Mouse (Mus musculus): ENCODE results near the gene Calu. TPM values are rescaled to one million over a fixed set of nuclear protein-coding genes. Genes with fewer than 3 reads are reported as not detected.
"Not testable (repeated sequence)": the region's sequence is repeated elsewhere in the genome, so short reads cannot be mapped to it uniquely, and the experiment has no call there.

Calu gene
- 106 and 118 TPM in 2 replicates for polyA plus RNA-seq (2015; fragmentation: Nextera tagmentation; extraction: Ambion mirVana)

GRCm38 (mm10) chr6:29347665-29348370 is at the start of gene Calu:
TSS of gene Calu (plus strand) at chr6:29348069.
- peak; percentile 99 for DNase-seq (ENCODE audit: low spot score)

DNA sequence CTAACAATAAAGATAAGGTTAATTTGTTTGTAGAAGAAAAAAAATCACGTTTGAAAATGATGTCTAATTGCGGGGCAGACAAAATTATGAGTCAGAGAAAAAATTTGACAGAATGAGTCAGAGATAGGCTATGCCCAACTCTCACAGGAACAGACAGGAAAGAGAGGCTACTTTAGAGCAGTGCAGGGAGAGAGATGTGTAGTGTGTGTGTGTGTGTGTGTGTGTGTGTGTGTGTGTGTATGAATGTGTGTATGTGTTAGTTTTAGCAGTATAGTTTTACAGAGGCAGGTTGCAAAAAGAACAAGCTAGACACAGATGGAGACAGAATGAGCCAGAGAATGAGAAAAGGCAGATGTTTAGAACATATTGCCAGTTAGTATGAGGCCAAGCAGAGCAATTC is 48.8 kb upstream of the Calu start:
- no peak for DNase-seq (ENCODE audit: low spot score)

GRCm38 (mm10) chr6:29303251-29303650 is 44.6 kb upstream of the Calu start:
- no peak for DNase-seq (ENCODE audit: low spot score)

- DNase-seq (ENCODE audit: low spot score), result no peak
These were observed 44.1 kb upstream of the Calu start for GRCm38 (mm10) chr6:29303726-29304125.

DNA sequence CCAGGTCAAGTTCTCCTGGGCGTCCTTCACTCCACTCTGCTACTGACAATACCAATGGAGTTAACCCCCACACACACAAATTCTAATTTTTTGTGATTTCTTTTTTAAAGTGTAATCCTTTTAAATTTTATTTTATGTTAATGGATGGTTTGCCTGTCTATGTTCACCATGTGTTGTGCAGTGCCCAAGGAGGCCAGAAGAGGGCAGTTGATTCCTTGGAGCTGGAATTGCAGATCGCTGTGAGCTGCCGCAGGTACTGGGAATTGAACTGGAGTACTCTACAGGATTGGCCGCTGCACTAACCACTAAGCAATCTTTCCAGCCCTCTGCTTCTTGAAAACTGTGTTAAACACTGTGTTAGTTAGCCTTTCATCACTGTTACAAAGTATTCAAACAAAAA is 42.4 kb upstream of the Calu start:
- no peak for DNase-seq (ENCODE audit: low spot score)

DNA sequence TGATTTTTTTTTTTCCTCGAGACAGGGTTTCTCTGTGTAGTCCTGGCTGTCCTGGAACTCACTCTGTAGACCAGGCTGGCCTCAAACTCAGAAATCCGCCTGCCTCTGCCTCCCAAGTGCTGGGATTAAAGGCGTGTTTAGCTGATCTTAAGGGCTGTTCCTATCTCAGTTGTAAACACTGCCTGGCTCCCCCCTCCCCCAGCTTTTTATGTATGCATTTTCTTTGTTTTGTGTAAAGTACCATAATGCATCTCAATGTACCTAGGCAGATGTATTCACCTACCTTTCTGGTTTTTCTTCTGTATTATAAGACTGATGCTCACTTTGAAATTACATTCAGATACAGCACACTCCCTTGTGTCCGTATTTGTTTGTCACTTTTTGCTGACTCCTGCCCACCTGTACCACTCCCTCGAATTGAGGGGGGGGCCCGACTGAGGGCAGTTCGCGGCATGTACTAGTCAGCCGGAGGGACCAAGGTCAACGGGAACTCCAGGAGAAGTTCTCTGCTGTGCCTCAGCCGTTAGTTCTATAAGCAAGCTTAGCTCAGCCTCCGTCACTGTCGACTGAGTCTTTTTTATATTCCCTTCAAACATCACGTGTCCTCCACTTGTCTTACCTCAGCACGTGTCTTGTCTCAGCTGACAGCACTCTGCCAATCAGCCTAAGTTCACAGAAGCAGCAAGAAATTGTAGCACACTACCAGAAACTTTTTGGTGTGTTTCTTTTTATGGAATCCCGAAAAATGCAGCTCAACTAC is 38.8 kb upstream of the Calu start:
- DNase-seq (ENCODE audit: low spot score), result no peak

DNA sequence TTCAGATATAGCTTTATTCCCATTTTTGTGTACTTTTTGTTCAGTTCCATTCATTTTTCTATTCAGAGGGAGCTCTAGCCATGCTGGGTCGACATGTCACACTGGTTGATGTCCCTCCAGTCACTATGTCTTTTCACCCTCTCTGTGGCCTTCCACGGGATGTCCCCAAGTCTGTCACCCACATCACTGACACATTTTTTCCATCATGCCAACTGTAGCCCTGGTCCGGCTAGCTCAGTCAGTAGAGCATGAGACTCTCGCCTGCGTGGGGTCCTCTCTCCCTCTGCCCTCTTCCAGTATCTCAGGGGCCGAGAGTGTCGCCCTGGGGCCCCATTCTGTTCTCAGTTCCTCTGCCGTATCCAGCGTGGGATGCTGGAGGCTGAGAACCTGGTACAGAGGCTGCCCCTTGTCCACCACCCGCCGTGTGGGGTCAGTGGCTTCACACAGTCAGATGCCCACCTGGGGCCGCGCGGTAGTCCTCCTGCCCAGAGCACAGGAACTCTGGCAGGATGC is 34.1 kb upstream of the Calu start:
- DNase-seq (ENCODE audit: low spot score), result no peak

GRCm38 (mm10) chr6:29317286-29317685 is 30.6 kb upstream of the Calu start:
- no peak for DNase-seq (ENCODE audit: low spot score)

- DNase-seq (ENCODE audit: low spot score), result no peak
These were observed 29.9 kb upstream of the Calu start for GRCm38 (mm10) chr6:29317941-29318340.

- no peak for DNase-seq (ENCODE audit: low spot score)
These were observed 29.0 kb upstream of the Calu start, which contains the start of gene Fam71f1 for GRCm38 (mm10) chr6:29318879-29319278. TSS of gene Fam71f1 (plus strand) at chr6:29319140.

GRCm38 (mm10) chr6:29321586-29321985 is 26.3 kb upstream of the Calu start:
- no peak for DNase-seq (ENCODE audit: low spot score)

- DNase-seq (ENCODE audit: low spot score), result no peak
These were observed 25.7 kb upstream of the Calu start for GRCm38 (mm10) chr6:29322147-29322546.

DNA sequence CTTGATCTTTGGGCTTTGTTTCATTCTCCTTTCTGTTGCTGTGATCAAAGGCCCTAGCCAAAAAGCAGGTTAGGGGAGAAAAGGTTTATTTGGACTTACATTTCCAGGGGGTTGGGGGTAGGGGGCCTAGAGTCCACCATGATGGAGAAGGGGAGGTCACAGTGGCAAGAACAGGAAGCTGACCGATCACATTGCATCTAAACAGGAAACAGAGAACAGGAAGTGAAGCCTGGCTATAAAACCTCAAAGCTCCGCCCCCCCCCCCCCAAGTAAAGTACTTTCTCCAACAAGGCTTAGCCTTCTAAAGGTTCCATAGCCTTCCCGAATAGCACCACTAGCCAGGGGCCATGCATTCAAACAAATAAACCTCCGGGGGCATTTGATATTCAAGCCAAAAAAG is 25.1 kb upstream of the Calu start:
- no peak for DNase-seq (ENCODE audit: low spot score)

GRCm38 (mm10) chr6:29326961-29327360 is 20.9 kb upstream of the Calu start:
- no peak for DNase-seq (ENCODE audit: low spot score)

GRCm38 (mm10) chr6:29329514-29329913 is 18.4 kb upstream of the Calu start:
- DNase-seq (ENCODE audit: low spot score), result no peak

DNA sequence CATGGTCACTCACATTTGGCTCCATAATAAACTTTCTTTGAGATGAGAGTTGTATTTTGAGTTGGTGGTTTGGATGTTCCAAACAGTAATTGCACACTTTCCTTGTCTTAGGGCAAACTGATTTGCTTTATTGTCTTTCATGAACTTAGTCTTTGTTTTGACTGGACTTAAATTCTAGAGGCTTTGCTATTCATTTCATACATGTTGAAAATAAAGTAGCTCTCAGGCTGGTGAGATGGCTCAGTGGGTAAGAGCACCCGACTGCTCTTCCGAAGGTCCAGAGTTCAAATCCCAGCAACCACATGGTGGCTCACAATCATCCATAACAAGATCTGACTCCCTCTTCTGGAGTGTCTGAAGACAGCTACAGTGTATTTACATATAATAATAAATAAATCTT is 1.4 kb upstream of the Calu start:
- DNase-seq (ENCODE audit: low spot score), result not testable (repeated sequence)

DNA sequence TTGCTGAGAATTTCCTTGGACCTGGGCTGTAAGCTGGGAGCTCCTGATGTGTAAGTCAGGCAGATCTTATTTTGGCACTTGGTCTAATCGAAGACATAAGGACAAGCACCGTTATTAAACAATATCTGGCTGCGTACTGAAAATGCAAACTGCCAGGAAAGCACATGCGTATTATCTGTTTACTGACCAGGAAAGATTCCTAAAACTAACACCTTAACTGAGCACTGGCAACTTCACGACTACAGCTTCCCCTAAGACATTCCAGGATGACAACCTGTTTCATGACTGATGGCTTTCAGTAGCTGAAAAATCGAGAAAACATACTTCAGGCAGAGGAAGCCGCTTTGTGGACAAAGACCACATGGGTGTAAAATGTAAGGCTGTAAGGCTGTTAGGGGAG is 680 bp upstream of the Calu start:
- no peak for DNase-seq (ENCODE audit: low spot score)

- DNase-seq (ENCODE audit: low spot score), result no peak
These were observed 479 bp downstream of the Calu start for GRCm38 (mm10) chr6:29348371-29348724.

GRCm38 (mm10) chr6:29351613-29352012 is 3.7 kb downstream of the Calu start:
- DNase-seq (ENCODE audit: low spot score), result peak; percentile 9

DNA sequence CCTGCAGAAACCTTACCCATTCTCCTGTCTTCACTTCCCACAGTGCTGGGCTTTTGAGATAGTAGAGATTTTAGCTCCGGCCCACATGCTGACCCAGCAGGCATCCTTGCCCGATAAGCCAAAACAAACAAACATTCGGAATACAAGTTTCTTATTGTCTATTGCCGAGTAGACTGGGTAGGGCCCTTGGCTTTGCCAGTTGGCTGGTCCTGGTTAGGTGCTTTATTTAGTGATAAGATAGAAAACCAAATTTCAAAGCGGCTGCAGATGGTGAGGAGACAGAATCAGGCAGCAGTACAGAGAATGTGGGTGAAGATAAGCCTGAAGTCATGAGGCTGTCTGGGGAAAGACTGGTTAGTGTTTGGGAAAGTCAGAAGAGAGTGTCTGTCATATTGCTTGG is 4.9 kb downstream of the Calu start:
- DNase-seq (ENCODE audit: low spot score), result no peak

GRCm38 (mm10) chr6:29359386-29359785 is 11.5 kb downstream of the Calu start:
- no peak for DNase-seq (ENCODE audit: low spot score)

DNA sequence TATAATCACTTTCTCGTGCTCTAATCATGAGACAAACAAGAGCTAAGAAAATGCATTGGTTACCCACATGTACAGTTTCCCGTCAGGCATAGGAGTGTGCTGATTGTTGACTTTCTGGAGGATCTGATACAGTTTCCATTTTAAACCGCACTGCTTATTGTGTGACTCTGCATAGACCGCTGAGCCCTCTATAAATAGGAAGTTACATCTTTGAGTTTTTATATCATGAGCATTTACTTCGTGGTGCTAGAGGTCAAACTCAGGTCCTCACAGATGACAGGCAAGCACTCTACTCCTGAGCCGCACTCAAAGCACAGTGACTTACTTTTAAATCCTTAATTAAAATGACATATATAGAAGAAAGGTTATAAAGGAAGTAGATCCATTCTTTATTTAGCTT is 12.3 kb downstream of the Calu start:
- DNase-seq (ENCODE audit: low spot score), result no peak
